Mouse (Mus musculus) forebrain, embryonic 13.5 days (tissue): ENCODE measurements at regions not wholly inside any gene's neighbourhood (a gene's known extent, or its start where the extent isn't known, plus 50 kb on each side); places are given as distances from the start of the nearest gene placed in this dataset.

Source experiments
- ATAC-seq: fragments of 200-750 bp; cut with Nextera tagmentation; 2 replicates; pipeline ENCODE4 v1.8.0; 2017
- H3K27ac ChIP-seq: fragments of 300-500 bp; sonication (generic); 2 replicates; pipeline ENCODE4 v1.5.1; 2015; ENCODE audit warnings: inconsistent platforms, mild to moderate bottlenecking, moderate library complexity
- H3K27me3 ChIP-seq: fragments of 300-500 bp; sonication (generic); 2 replicates; pipeline ENCODE4 v1.6.1; 2015; ENCODE audit warnings: mild to moderate bottlenecking, inconsistent platforms
- H3K36me3 ChIP-seq: fragments of 300-500 bp; sonication (generic); 2 replicates; pipeline ENCODE4 v1.6.1; 2015; ENCODE audit warnings: mild to moderate bottlenecking, inconsistent platforms; ENCODE audit not compliant: poor library complexity, severe bottlenecking
- H3K4me1 ChIP-seq: fragments of 300-500 bp; sonication (generic); 2 replicates; pipeline ENCODE4 v1.6.1; 2015; ENCODE audit warnings: inconsistent platforms
- H3K4me2 ChIP-seq: fragments of 300-500 bp; sonication (generic); 2 replicates; pipeline ENCODE4 v1.6.1; 2015; ENCODE audit warnings: inconsistent platforms, mild to moderate bottlenecking, moderate library complexity
- H3K4me3 ChIP-seq: fragments of 300-500 bp; sonication (generic); 2 replicates; pipeline ENCODE4 v1.5.1; 2015; ENCODE audit warnings: mild to moderate bottlenecking, inconsistent platforms
- H3K9ac ChIP-seq: fragments of 300-500 bp; sonication (generic); 2 replicates; pipeline ENCODE4 v1.6.1; 2015; ENCODE audit warnings: mild to moderate bottlenecking, inconsistent platforms
- H3K9me3 ChIP-seq: fragments of 300-500 bp; sonication (generic); replicated peaks from 2 replicates; pipeline ENCODE4 v1.6.1; 2016; ENCODE audit warnings: inconsistent platforms
- WGBS: fragments of 180-500 bp; shearing (Covaris S2); methylation state at CpG from one replicate; pipeline ENCODE4 v1.1.7; 2015; 5-methylcytosine and 5-hydroxymethylcytosine counted together

- WGBS = 96% methylated on average over 1 of the region's 1 CpGs
These were observed 100.1 kb upstream of the Gm10192 start for GRCm38 (mm10) chr4:97283099-97283498.

GRCm38 (mm10) chr4:97282643-97283042 is 99.7 kb upstream of the Gm10192 start:
- WGBS = 31% methylated on average over 3 of the region's 3 CpGs
- H3K27me3 ChIP-seq = no peaks in the 10 kb centered on the region
- no peak overlapping the region for H3K4me2 ChIP-seq
- H3K36me3 ChIP-seq = no peaks in the 10 kb centered on the region
- H3K4me3 ChIP-seq = no peak overlapping the region
- ATAC-seq = peak; percentile 61; the same call in 1 of the 2 replicates
- peak overlapping the region; percentile 48 for H3K27ac ChIP-seq
- H3K4me1 ChIP-seq = peaks cover 36% of the 10 kb centered on the region
- H3K9ac ChIP-seq = no peak overlapping the region
- H3K9me3 ChIP-seq = no peaks in the 10 kb centered on the region

More at GRCm38 (mm10) chr4:97283099-97283498, 100.1 kb upstream of the Gm10192 start:
- Histone ChIP-seq H3K27ac (no peak overlapping the region), H3K27me3 (no peaks in the 10 kb centered on the region), H3K9ac (no peak overlapping the region), H3K4me3 (no peak overlapping the region), H3K4me1 (peaks cover 36% of the 10 kb centered on the region), H3K4me2 (no peak overlapping the region), H3K9me3 (no peaks in the 10 kb centered on the region), H3K36me3 (no peaks in the 10 kb centered on the region)
- ATAC-seq = peak; percentile 28; the same call in 1 of the 2 replicates

- Histone ChIP-seq H3K4me2 (peak overlapping the region; percentile 3), H3K36me3 (no peaks in the 10 kb centered on the region), H3K4me1 (peaks cover 36% of the 10 kb centered on the region), H3K9ac (no peak overlapping the region), H3K4me3 (no peak overlapping the region), H3K9me3 (no peaks in the 10 kb centered on the region), H3K27ac (peak overlapping the region; percentile 65; the same call in 1 of the 2 replicates), H3K27me3 (no peaks in the 10 kb centered on the region)
- 11% methylated on average over 4 of the region's 4 CpGs for WGBS
- ATAC-seq = peak; percentile 92
These were observed 98.3 kb upstream of the Gm10192 start for GRCm38 (mm10) chr4:97281126-97281779.

GRCm38 (mm10) chr4:97280712-97281111 is 97.7 kb upstream of the Gm10192 start:
- peak; percentile 41 for ATAC-seq
- Histone ChIP-seq H3K27me3 (no peaks in the 10 kb centered on the region), H3K4me3 (no peak overlapping the region), H3K4me1 (peaks cover 36% of the 10 kb centered on the region), H3K9ac (no peak overlapping the region), H3K36me3 (no peaks in the 10 kb centered on the region), H3K9me3 (no peaks in the 10 kb centered on the region), H3K4me2 (peak overlapping the region; percentile 3), H3K27ac (peak overlapping the region; percentile 65)
- 6% methylated on average over 3 of the region's 3 CpGs for WGBS

- peaks cover 26% of the 10 kb centered on the region for H3K4me1 ChIP-seq
- peak overlapping the region; percentile 65 for H3K27ac ChIP-seq
- H3K9me3 ChIP-seq = no peaks in the 10 kb centered on the region
- H3K9ac ChIP-seq = no peak overlapping the region
- peak; percentile 22; the same call in 1 of the 2 replicates for ATAC-seq
- no peak overlapping the region for H3K4me3 ChIP-seq
- no peaks in the 10 kb centered on the region for H3K36me3 ChIP-seq
- no peak overlapping the region for H3K4me2 ChIP-seq
- H3K27me3 ChIP-seq = no peaks in the 10 kb centered on the region
- WGBS = 43% methylated on average over 4 of the region's 4 CpGs
These were observed 54.0 kb upstream of the Gm10192 start for GRCm38 (mm10) chr4:97236945-97237344.

- WGBS = 30% methylated on average over 1 of the region's 1 CpGs
- Histone ChIP-seq H3K4me1 (peaks cover 26% of the 10 kb centered on the region), H3K4me2 (no peak overlapping the region), H3K27ac (peak overlapping the region; percentile 65), H3K9me3 (no peaks in the 10 kb centered on the region), H3K4me3 (no peak overlapping the region), H3K36me3 (no peaks in the 10 kb centered on the region), H3K27me3 (no peaks in the 10 kb centered on the region), H3K9ac (no peak overlapping the region)
- ATAC-seq = peak; percentile 87
These were observed 53.4 kb upstream of the Gm10192 start for GRCm38 (mm10) chr4:97236384-97236783.

- H3K36me3 ChIP-seq = no peaks in the 10 kb centered on the region
- H3K27me3 ChIP-seq = no peaks in the 10 kb centered on the region
- ATAC-seq = peak; percentile 93
- no peaks in the 10 kb centered on the region for H3K9me3 ChIP-seq
- H3K4me2 ChIP-seq = 0 out of 2 replicates have a peak overlapping the region, but pooled peaks have one; percentile 23
- H3K27ac ChIP-seq = peak overlapping the region; percentile 65
- no peak overlapping the region for H3K9ac ChIP-seq
- WGBS = 30% methylated on average over 2 of the region's 2 CpGs
- H3K4me3 ChIP-seq = no peak overlapping the region
- peaks cover 26% of the 10 kb centered on the region for H3K4me1 ChIP-seq
These were observed 53.0 kb upstream of the Gm10192 start for GRCm38 (mm10) chr4:97235945-97236383.
